Mouse (Mus musculus) gastrocnemius, postnatal 14 days (tissue): ENCODE data around the gene Igsf6. TPM values are rescaled to one million over a fixed set of nuclear protein-coding genes. Genes with fewer than 3 reads are reported as not detected.
"Not testable (repeated sequence)": the region's sequence is repeated elsewhere in the genome, so short reads cannot be mapped to it uniquely, and the experiment has no call there.

ENCODE experiments used
- DNase-seq: peaks from one replicate; pipeline ENCODE4 v3.0.0; 2021; ENCODE audit warnings: mixed read lengths
- intact Hi-C: fragments of 180-260 bp; cut with DNase I; formaldehyde crosslinking; loops from one replicate; pipeline ENCODE4 v1.15.1; 2025; ENCODE audit warnings: low total_unique reads
- total RNA-seq, 2 experiments: library from RNA; stranded (reverse); gene quantifications; 2 replicates each; pipeline ENCODE4 v1.2.3; 2021

Gene Igsf6
- total RNA-seq, 2 experiments from 2014 or later = 0.74 to 1.1 TPM

DNA sequence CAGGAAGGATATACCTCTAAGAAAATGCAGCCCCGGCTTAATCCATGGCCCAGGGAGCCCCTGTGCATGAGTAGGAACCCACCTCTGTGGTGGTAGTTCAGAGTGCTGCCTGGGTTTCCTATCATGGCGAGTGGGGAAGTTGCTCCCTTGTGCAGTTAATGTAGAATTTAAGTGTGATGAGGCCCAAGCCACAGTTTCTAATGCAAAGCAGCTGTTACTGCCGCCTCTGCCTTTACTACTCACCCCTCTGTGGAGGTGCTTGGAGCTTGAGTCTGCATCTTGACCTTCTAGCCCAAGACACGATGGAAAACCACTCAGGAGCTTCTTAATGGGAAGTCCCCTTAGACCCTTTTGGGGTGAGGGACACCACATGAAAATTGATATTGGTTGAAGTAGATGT is 3.1 kb downstream of the Igsf6 start:
- intact Hi-C loops = no loop called here
- no peak for DNase-seq

DNA sequence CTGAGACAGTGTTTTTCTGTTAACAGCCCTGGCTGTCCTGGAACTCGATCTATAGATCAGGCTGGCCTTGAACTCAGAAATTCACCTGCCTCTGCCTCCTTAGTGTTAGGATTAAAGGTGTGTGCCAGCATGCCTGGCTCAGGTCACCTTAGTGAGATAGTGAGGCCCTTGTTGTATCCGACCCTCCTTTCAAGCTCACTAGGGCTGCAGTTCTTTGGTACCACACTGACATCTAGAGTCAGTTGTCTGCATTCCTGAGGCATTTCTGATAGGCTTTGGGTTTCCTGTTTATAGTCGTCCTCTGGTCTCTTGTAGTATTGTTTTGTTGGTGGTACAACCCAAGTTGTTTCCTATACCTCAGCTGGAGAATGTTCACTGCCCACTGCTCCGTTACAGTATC is 10.1 kb downstream of the Igsf6 start:
- intact Hi-C loops = loop anchor here (5.0 kb wide), 1 partner anchor 127 kb away; no protein-coding TSS in a partner anchor
- DNase-seq = no peak

DNA sequence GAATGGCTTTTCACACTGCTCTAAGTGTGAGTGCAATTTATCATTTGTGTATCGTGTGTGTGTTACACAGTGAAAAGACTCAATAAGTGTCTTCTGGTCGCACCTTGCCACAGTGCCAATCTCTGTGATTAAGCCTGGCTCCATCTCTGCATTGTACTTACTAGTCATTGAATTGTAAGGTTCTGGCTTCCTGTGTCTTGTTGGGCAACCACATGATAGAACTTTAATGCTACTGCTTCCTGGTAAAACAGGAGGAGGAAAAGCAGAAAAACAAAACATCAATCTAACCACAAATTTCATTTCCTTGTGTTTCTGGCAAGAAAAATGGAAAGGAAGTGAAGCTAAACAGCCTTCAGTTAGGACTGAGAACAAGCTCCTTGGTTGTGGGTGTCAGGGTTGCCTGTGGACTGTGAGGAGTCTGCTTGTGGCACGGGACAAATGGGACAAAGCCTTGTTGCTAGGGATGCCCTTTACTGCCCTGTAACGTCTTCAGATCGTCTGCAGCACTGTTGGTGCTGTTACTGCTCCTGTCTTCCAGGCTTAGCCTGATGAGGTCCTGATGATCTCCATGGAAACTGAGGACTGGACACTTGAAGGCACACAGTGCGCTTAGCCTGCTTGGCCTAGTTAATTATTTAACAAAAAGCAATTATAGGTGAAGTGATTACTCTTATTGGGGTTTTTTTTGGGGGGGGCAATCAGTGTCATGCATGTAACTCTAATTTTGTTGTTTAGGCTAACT is 14.7 kb downstream of the Igsf6 start:
- intact Hi-C loops = loop anchor here (5.0 kb wide), 1 partner anchor 122 kb away; no protein-coding TSS in a partner anchor
- no peak for DNase-seq

DNA sequence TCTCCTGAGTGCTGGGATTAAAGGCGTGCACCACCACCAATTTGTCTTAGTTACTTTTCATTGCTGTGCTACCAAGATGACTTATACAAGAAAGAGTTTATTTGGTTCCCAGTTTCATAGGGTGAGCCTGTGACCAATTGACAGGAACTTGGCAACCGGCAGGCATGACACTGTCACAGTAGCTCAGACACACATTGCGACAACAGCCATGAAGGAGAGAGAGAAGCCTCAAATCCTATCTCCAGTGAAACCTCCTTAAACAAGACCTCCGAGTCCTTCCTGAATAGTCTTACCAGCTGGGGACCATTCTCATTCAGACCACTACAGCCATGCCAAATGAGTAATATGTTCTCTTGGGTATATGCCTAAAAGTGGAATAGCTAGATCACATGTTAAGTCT is 21.3 kb downstream of the Igsf6 start:
- intact Hi-C loops = no loop called here
- DNase-seq = no peak

DNA sequence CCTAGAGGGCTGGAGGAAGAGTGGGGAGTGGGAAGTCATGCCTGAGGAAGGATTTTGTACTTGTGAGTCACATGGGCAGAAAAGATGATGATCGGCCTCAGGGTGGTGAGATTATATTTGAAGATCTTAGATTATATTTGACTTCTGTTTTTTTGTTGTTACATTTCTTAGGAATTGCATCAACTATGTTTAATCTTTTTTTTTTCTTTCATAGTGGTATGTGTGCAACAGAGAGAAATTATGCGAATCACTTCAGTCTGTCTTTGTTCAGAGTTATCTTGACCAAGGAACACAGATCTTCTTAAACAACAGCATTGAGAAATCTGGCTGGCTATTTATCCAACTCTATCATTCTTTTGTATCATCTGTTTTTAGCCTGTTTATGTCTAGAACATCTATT is 26.7 kb downstream of the Igsf6 start:
- intact Hi-C loops = no loop called here
- no peak for DNase-seq

DNA sequence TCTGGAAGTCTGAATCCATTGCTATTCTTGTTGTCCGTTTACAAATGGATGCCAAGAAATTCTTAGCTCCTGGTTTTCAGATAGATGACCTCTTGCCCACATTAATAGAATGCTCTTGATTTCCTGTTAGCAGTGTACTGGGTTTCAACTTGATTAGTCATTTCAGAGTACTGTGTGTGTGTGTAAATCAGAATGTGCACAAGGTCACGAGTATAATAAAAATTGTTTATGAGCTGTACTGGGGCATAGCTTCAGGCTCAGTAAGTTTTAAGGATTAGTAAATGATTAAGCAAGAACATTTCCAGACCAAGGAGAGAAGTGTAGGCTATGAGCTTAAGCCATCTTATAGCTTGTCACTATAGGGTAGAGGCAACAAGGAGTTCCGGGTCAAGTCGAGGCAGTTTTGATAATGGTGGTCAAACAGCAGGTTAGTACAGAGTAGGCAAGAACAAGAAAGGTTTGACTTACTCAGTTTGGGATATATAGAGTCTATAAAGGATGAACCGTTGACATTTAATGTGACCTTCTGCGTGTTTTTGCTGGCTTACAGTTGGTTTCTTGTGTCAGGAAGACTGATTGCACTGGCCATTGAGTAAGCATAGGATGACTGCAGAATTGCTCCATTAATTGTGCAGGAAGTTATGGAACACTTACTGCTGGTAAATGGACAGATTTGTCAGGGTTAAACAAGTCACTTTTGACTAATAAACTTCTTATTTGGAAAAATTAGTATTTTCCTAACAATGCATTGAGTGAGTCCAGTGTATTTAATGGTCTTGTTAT is 28.5 kb downstream of the Igsf6 start:
- intact Hi-C loops = no loop called here
- no peak for DNase-seq

DNA sequence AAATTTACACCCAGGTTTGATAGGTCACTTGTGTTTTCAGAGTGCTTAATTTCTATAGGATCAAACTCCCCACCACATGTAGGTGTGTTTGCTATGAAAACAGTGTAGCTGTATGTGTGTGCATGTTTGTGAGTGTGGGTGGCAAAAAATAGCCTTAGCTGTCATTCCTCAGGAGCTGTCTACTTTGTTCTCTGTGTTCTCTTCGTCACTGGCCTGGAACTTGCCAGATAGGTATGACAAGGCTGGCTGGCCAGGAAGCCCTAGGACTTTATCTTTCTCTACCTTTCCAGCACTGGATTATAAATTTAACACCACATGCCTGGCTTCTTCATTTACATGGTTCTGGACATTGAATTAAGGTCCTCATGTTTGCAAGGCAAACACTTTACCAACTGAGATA is 30.1 kb downstream of the Igsf6 start:
- no peak for DNase-seq
- intact Hi-C loops = no loop called here

DNA sequence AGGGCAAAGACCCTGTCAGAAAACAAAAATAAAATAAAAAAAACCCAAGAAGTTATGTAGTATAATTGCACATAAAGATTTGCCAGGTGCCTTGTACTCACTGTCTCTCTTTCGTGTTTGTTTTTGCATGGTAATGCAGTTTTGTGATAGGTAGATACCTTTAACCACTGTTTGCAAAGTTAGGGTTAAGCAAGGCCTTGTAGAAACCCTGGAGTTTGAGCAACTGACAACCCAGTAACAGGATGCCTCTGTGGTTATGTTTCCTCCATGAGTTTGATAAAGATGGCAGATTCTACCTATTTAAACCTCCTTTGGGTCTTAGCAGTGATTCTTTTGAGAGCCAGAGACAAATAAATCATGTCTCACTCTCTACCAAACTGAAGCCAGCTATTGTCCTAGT is 30.9 kb downstream of the Igsf6 start:
- intact Hi-C loops = no loop called here
- no peak for DNase-seq

DNA sequence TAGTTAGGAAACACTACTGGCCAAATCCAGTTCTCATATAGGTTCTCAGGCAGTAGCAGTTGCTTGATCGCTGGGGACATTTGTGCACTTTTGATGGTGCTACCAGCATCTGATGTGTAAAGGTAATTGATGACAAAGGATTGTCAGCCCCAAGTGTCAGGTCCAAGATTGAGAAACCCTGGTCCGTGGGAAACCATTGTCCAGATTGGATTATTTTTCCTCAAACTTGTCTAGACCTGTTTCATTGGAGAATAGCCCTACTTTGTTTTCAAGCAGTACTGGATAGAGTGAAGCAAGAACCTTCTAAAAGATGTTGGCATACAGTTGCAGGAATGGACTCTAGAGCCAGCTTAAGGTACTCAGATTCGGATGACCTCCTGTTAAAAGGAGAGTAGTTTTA is 31.4 kb downstream of the Igsf6 start:
- DNase-seq = no peak
- intact Hi-C loops = no loop called here

DNA sequence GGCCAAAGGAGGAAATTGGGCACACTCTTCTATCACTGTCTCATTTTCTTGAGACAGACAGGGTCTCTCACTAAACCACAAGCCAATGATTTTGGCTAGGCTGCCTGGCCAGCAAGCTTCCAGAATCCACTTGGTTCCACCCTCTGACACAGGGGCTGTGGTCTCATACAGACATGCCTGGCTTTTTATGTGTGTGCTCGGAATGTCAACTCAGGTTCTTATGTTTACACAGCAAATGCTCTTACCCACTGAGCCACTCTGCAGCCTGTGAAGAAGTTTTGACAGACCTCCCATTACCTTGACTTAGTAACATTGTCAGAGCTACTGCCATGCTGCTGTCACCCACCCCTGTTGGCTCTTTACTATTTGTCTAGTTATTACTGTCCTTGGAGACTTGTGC is 32.4 kb downstream of the Igsf6 start:
- DNase-seq = no peak
- intact Hi-C loops = no loop called here

DNA sequence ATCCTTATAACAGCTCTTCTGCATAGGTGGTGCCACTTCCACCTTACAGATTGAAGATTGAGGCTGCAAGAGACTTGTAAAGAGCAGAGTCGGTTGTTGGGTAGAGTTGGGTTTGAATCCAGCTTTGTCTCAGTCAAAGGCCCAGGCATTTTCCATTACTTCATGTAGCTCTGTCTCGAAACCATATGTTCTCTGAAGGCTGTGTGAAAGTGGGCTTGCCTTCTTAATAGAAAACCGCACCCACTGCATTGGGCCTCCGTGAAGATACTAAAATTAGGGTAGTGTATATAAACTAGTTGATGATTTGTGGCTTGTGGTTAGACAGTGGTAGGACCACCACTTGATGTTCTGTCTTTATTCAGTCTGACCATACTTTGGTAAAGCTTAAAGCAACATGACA is 33.8 kb downstream of the Igsf6 start:
- intact Hi-C loops = no loop called here
- no peak for DNase-seq

DNA sequence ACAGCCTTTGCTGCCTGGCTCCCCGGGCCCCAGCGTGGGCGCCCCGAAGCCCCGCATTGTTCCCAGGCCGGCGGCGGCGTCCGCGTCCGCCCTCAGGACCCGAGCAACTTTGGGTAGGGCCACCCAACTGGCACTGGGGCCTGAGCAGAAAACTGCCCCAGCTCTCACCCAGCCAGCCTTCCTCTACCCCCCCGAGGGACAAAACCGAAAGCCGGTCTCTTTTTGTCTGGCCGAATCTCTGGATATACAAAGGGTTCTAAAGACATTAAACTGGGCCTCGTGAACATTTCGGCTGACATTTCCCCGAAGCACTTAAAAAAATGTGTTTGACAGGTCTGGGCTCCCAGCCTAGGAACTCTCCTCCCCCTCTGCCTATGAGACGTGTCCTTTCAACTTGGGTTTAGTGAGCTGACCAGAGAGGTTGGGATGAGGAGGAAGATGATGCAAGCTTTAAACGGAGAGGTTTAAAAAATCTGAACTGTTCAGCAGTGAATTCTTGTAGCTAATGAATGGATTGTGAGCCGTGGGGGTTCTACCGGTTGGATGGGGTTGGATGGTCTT is 39.1 kb downstream of the Igsf6 start:
- DNase-seq = no peak
- intact Hi-C loops = loop anchor here (10.0 kb wide), 1 partner anchor 50 kb away; the partner anchor contains the start of genes Cdr2 and Mfsd13b

DNA sequence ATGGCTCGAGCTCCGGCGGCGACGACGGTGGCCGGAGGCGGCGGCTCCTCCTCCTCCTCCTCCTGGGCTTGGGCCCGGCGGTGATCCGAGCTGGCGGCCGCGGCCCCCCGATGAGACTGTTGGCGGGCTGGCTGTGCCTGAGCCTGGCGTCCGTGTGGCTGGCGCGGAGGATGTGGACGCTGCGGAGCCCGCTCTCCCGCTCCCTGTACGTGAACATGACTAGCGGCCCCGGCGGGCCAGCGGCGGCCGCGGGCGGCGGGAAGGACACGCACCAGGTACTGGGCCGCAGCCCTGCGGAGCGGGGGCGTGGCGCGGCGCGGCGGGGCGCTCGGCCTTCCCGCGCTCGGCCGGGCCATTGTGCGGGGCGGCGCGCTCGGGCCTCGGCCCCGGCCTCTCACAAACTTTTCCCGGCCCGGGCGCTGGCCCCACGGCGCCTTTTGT is 39.7 kb downstream of the Igsf6 start:
- no peak for DNase-seq
- intact Hi-C loops = loop anchor here (10.0 kb wide), 1 partner anchor 50 kb away; the partner anchor contains the start of genes Cdr2 and Mfsd13b

DNA sequence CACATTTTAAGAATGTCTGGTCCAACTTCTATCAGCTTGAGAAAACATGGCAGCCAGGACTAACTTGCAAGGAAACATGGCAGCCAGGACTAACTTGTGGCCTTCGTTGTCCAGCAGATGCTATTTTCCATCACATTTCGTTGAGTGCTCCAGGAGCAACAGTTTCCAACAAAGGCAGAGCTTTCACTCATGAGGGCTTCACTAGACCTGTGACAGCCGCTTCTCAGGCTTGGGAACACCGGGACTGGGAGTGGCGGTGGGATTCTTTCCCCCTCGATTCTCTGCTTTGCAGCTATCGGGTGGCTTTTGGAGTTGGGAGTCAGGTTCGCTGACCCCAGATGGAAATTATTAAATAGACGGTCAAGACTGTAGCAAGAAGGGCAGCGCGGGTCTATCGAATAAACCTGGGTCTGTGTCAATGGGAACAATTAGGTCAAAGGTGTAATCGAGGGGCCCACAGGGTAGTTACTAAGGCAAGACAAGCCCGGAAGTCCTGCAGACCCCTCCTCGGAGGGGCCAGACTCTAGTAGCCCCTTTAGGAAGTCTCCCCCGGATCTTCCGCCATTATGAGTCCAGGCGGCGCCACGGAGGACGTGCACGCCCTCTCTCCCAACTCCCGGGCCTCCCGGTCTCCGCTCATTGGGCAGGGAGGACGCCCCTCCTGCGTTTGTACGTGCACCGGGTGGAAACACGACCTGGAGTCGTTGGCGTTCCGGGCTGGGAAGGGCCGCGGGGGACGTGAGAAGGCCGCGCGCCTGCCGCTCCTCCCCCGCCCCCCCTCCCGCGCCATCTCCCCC is 40.3 kb downstream of the Igsf6 start, which contains the start of gene Mettl9:
TSS of gene Mettl9 (plus strand) at position 590 of the 797 bp plus-strand sequence.
- intact Hi-C loops = loop anchor here (10.0 kb wide), 1 partner anchor 49 kb away; the partner anchor contains the start of genes Cdr2 and Mfsd13b
- peak; percentile 96 for DNase-seq

DNA sequence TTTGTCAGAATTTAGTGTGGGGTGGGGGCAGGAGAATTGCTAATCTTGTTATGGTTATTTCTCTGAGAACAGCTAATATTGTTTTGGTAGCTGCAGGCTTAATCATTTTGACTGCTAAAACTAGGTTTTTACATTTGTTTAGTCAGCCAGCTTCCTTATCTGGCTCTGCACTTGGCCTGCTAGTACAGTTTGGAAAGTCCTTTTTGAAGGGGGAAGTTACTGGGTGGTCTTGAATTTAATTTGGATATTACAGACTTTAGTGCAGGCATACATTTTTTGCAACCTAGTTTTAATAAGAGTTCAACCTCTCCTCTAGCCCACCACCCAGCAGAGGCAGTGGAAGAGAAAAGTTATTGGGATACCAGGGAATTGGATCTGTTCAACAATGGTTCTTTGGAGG is 44.4 kb downstream of the Igsf6 start:
- intact Hi-C loops = loop anchor here (10.0 kb wide), 1 partner anchor 45 kb away; the partner anchor contains the start of genes Cdr2 and Mfsd13b

DNA sequence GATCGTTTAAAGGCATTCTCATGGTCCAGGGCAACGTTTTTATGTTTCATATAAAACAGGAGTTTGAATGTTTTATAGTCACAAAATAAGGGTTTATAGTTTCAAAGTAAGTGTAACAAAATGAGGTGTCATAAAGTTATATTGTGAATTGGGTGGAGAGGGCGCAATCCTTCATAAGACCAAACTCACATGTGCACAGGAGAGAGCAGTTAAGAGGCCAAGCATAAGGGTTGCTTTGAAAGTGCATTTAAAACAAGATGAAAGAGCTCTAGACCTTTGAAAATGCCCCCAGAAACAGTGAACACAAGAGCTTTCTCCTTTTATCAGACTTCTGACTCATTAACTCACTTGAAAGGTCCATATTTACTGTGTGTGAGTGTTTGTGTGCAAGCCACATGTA is 48.1 kb downstream of the Igsf6 start:
- DNase-seq = no peak
- intact Hi-C loops = no loop called here

More for the DNA sequence above, 44.4 kb downstream of the Igsf6 start:
- DNase-seq = not testable (repeated sequence)

DNA sequence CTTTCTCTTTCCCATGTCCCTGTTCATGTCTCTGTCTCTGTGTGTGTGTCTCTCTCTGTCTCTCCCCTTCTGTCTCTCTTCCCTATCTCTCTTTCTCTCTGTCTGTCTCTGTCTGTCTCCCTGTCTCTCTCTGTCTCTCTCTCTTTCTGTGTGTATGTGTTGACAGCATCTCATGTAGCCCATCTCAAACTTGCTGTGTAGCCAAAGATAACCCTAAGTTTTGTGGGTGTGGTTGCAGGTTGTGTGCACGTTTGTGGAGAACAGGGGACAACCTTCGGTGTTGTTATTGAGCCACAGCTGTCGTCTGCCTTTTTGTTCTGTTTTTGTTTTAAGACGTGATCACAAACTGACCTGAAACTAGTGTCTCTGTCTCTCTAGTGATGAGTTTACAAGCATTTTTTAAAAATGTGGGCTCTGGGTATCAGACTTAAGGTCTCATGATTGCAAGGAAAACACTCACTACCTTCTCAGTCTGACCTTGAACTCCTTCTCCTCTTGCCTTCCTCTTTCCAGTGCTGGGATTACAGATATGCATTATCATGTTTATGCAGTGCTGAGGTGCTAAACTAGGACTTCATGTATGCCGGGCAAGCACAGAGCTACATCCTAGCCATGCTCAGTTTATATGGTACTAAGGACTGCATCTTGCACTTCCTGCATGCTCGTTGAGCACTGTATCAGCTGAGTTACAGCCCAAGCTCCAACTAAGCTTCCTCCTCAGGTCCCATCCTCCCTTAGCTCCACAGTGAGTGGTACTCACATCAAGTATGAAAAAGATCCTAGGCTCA is 49.0 kb downstream of the Igsf6 start:
- intact Hi-C loops = no loop called here
- no peak for DNase-seq

DNA sequence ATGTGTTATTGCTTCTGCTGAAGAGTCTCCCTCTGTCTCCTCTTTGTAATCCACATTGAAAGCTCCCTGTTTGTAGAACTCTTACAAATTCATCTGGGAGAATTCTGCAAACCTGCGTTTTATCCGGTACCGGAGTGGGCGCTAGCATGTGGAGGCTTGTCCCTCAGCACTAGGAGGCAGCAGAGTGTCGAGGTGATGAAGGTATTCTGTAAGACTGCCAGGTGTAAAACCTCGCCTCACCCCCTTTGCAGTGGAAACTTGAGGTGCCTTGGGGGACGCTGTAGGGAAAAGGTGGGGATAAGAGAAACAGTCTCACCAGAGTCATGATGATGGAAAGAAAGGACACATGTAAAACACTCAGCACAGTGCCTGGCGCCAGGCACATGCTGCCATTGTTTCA is 54.1 kb downstream of the Igsf6 start:
- DNase-seq = no peak

DNA sequence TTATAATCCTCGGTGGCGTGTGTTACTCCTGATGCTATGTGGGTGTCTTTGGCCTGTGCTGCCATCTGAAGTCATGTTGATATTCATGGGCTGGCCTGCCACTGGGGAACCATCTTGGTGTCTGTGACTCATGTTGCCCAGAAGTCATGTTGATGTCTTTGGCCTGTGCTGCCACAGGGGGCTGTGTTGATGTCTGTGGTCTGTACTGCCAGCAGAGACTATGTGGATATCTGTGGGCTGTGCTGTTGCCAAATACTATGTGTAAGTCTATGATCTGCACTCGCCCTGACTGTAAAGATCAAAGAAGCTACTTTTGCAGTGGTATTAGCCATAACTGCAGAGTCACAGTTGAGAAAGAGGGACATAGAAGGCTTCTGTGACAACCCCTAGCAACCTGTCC is 55.6 kb downstream of the Igsf6 start:
- intact Hi-C loops = no loop called here
- DNase-seq = no peak

More for the DNA sequence above, 54.1 kb downstream of the Igsf6 start:
- intact Hi-C loops = no loop called here
